Mouse (Mus musculus): Measurements from ENCODE around the gene Adgre5. TPM values are rescaled to one million over a fixed set of nuclear protein-coding genes. Genes with fewer than 3 reads are reported as not detected.
A peak's percentile ranks its signal among the peaks of the same experiment; 100 is the strongest.

Gene Adgre5
- total RNA-seq (2021): 10 to 100 TPM; 39.5 to 52.7 TPM

GRCm38 (mm10) chr8:83740976-83741741, at the start of gene Adgre5:
Adgre5 (minus strand) TSS chr8:83741326.
- intact Hi-C loops (cut with DNase I): loop anchor here (10.0 kb wide), 1 partner anchor 464 kb away; no protein-coding TSS in a partner anchor
- DNase-seq: peak; percentile 85 to 87

- no peak for DNase-seq
- intact Hi-C loops (cut with DNase I): no loop called here
Observed at GRCm38 (mm10) chr8:83789826-83790225, 48.7 kb upstream of the Adgre5 start.

DNA sequence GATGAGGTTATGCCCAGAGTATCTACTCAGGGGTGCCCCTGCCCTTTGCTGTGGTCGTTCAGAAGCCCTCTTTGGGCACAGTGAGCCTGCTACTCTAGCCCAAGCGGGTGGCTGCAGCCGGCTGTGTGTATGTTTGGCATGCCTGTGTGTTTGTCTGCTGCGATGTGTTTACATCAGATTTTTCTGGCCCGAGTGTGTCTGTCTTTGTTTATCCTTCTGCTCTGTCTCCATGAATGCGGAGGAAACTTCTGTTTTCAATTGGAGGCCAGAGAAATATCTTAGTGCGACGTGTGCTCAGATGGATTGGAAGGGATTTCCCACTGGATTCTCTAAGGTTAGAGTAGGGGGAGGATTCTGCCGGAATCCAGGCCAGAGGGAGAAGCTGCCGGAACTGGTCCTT, 43.9 kb upstream of the Adgre5 start:
- DNase-seq: no peak
- intact Hi-C loops (cut with DNase I): loop anchor here (2.0 kb wide), 1 partner anchor 124 kb away; no protein-coding TSS in a partner anchor

- peak; percentile 88 to 90 for DNase-seq
- intact Hi-C loops (cut with DNase I): loop anchor here (1.0 to 5.0 kb wide), 5 partner anchors 46 to 174 kb away; no protein-coding TSS in a partner anchor
Observed at GRCm38 (mm10) chr8:83782832-83783558, 41.9 kb upstream of the Adgre5 start.

DNA sequence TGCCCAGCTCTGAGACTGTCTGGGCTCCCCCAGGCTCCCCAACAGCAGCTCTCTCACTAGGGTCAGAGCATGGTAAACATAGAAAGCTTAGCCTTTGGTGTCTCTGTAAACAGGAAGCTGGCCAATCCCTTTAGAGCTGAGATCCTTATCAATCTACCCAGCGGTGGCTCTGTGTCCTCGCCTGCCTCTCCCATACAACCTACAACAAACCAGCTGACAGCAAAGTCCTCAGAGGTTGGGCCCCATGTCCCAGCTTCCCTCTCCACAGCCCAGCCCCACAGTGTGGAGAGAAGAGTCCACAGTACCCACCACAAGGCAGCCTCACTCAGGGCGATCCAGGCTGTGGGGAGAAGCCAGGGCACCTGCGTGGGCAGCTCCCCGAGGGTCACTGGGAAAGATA, 38.5 kb upstream of the Adgre5 start:
- intact Hi-C loops (cut with DNase I): loop anchor here (5.0 kb wide), 1 partner anchor 42 kb away; no protein-coding TSS in a partner anchor
- no peak for DNase-seq

- intact Hi-C loops (cut with DNase I): no loop called here
- DNase-seq: no peak
Observed at GRCm38 (mm10) chr8:83778051-83778450, 36.9 kb upstream of the Adgre5 start.

- DNase-seq: no peak
- intact Hi-C loops (cut with DNase I): no loop called here
Observed at GRCm38 (mm10) chr8:83776632-83777031, 35.5 kb upstream of the Adgre5 start.

DNA sequence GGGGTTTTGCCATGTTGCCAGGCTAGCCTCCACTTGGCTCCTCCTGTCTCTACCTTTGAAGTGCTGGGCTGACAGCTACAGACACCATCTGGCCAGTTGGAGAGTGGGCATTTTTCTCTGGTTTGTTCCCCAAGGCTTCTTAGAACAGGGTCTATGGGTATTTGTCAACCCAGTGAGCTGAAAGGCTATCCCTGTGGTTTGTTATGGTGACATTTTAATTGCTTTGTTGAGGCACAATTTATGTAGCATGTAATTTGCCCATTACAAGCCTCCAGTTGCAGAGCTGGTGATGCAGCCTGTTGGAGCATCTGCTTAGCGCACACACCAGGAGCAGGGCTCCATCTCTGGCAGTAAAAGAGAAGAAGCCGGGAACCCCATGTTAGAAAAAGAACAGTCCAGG, 33.1 kb upstream of the Adgre5 start:
- intact Hi-C loops (cut with DNase I): no loop called here
- DNase-seq: no peak

GRCm38 (mm10) chr8:83773452-83773846, 32.3 kb upstream of the Adgre5 start:
- no peak for DNase-seq
- intact Hi-C loops (cut with DNase I): no loop called here

- intact Hi-C loops (cut with DNase I): no loop called here
- peak; percentile 39 to 50 for DNase-seq
Observed at GRCm38 (mm10) chr8:83772701-83773451, 31.8 kb upstream of the Adgre5 start.

DNA sequence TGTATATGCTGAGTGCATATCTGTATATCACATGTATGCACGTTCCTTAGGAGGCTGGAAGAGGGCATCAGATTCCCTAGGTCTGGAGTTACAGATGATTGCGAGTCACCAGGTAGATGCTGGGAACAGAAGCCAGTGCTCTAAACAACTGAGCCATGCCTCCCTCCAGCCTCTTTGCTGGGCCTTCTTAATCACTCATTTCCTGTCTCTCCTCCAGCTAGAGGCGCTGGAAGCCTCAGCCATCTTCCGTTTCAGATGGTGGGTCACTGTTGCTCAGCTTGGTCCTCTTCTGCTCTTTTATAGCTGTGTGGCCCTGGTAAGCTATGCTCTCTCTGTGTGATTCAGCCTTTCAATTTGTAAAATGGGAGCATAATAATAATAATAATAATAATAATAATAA, 30.7 kb upstream of the Adgre5 start:
- intact Hi-C loops (cut with DNase I): no loop called here
- no peak for DNase-seq

GRCm38 (mm10) chr8:83770669-83771068, 29.5 kb upstream of the Adgre5 start:
- intact Hi-C loops (cut with DNase I): no loop called here
- no peak for DNase-seq

DNA sequence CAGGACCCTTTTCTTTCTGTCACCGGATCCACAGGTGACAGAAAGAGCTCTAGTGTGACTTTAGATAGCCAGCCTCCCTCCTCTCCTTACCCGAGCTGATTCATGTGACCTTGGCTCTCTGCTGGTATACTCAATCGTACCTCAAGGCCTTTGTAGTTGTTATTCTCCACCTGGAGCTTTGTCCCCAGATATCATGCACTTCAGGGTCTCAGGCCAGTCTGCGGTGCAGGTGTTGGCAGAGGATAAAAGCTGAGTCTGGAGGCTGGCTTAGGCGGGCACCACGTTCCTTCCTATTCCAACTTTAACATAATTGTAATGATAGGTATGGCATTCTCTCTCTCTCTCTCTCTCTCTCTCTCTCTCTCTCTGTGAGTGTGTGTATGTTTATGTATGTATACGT, 28.6 kb upstream of the Adgre5 start:
- intact Hi-C loops (cut with DNase I): no loop called here
- DNase-seq: no peak

- DNase-seq: peak in 1 of 2 experiments; percentile 15
- intact Hi-C loops (cut with DNase I): no loop called here
Observed at GRCm38 (mm10) chr8:83768526-83768925, 27.4 kb upstream of the Adgre5 start.

DNA sequence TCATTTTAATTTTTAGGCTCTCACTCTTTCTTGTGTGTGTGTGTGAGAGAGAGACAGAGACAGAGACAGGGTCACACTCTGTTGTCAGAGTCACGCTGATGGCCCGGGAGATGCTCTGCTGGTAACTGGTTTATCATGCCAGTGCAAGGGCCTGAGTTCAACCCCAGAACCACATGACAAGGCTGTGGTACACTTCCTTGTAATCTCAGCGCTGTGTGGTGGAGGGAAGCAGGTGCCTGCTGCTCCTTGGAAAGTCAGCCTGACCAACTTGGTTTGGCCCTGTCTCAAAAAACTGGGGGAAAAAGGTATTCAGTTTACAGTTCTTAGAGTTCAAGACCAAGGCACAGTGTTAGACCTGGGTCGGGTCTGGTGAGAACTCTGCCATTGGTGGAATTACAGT, 26.3 kb upstream of the Adgre5 start:
- intact Hi-C loops (cut with DNase I): no loop called here
- DNase-seq: no peak

DNA sequence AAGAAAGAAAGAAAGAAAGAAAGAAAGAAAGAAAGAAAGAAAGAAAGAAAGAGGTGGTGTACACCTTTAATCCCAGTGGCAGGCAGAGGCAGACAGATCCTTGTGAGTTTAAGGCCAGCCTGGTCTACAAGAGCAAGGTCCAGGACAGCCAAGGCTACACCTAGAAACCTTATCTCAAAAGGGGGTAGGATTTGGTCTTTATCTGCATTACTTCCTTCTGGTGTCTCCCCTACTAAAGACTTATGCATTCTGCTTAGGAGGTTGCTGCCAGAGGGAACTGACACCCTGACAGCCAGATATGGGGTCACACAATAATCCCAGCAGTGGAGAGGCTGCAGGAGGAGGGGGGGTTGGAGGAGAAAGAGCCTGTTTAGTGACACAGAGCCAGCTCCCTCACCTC, 24.5 kb upstream of the Adgre5 start:
- intact Hi-C loops (cut with DNase I): no loop called here
- DNase-seq: no peak

DNA sequence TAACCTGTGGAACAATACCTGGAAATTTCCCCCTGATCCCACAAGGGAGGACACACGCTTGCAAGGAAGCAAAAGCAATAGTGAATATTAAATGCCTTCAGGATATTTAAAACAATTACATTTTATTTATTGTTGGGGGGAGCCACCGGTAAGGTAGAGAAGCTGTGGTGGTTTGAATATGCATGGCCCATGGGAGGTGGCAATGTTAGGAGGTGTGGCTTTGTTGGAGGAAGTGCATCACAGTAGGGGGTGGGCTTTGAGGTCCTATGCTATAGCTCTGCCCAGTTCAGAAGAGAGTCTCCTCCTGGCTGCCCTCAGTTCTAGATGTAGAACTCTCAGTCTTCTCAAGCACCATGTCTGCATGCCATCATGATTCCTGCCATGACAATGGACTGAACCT, 23.6 kb upstream of the Adgre5 start:
- intact Hi-C loops (cut with DNase I): no loop called here
- no peak for DNase-seq

DNA sequence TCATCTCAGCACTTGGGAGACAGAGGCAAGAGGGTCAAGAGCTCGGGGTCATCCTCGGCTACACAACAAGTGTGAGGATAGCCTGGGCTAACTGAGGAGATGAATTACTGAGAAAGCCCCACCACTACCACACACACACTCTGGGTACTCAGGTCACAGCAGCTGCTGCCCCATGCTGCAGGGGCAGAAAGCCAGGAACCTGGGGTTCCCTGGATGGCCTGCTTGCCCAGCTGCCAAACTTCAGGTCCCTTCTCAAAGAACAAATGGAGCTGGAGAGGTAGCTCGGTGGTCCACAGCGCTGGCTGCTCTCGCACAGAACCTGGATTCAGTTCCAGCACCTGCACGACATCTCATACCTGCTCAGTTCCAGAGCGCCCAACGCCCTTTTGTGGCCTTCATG, 23.0 kb upstream of the Adgre5 start:
- DNase-seq: no peak
- intact Hi-C loops (cut with DNase I): no loop called here

- no peak for DNase-seq
- intact Hi-C loops (cut with DNase I): no loop called here
Observed at GRCm38 (mm10) chr8:83759231-83759759, 18.2 kb upstream of the Adgre5 start.

GRCm38 (mm10) chr8:83758298-83758697, 17.2 kb upstream of the Adgre5 start:
- intact Hi-C loops (cut with DNase I): no loop called here
- DNase-seq: no peak

DNA sequence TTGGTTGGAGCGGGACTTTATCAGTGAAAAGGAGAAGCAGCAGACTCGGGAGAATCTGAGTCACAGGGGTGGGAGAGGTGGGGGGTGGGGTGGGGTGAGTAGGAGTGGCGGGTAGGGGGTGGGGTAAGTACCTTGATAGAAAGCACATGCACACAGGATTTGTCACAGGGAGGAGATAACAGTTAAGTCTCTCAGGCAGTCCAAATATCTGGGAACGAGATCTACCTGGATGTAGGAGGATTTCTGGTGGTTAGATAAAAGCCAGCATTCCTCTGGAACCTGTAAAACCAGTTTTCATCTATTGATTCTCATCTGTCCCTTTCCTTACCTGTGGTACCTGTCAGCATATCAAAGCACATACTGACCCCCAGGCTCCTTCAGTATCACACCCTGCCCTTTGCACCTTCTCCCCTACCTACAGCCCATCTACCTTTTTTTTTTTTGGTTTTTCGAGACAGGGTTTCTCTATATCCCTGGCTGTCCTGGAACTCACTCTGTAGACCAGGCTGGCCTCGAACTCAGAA, 16.0 kb upstream of the Adgre5 start:
- intact Hi-C loops (cut with DNase I): no loop called here

More for the DNA sequence above, 16.0 kb upstream of the Adgre5 start:
- no peak for DNase-seq

Measured in heart, postnatal 36 days (tissue).